Mouse (Mus musculus) bone marrow, adult 2 months (tissue): ENCODE measurements around the gene Slc22a4.

Source experiments
- CTCF ChIP-seq: fragments of 200-500 bp; IDR thresholded peaks from 2 replicates; pipeline ENCODE4 v1.5.1; 2011; ENCODE audit warnings: low read length, control low read depth; ENCODE audit not compliant: control insufficient read depth, insufficient read depth
- POLR2A ChIP-seq: fragments of 200-500 bp; IDR thresholded peaks from 2 replicates; pipeline ENCODE4 v1.6.1; 2011; ENCODE audit warnings: low read depth, mild to moderate bottlenecking, control low read depth, low read length, borderline replicate concordance; ENCODE audit not compliant: control insufficient read depth

- TF ChIP-seq POLR2A (no peak), CTCF (no peak)
These were observed 28.2 kb upstream of the Slc22a4 start for GRCm38 (mm10) chr11:54056132-54056531.
